Mouse (Mus musculus) midbrain, postnatal 0 days (tissue): Measurements from ENCODE around the gene Slain2. TPM values are rescaled to one million over a fixed set of nuclear protein-coding genes. Genes with fewer than 3 reads are reported as not detected.
A peak's percentile ranks its signal among the peaks of the same experiment; 100 is the strongest.

ENCODE experiments used
- ATAC-seq: fragments of 200-750 bp; cut with Nextera tagmentation; 2 replicates; pipeline ENCODE4 v1.8.0; 2017; ENCODE audit warnings: moderate number of reproducible peaks, mild to moderate bottlenecking, moderate TSS enrichment, moderate library complexity; ENCODE audit not compliant: low FRiP score
- DNase-seq: peaks from one replicate; pipeline ENCODE4 v3.0.0-alpha.2; 2015; ENCODE audit warnings: low spot score
- H3K27ac ChIP-seq: fragments of 300-500 bp; sonication (generic); 2 replicates; pipeline ENCODE4 v1.5.1; 2014; ENCODE audit warnings: low read depth, mild to moderate bottlenecking, low read length, mixed read lengths
- H3K27me3 ChIP-seq: fragments of 300-500 bp; sonication (generic); 2 replicates; pipeline ENCODE4 v1.6.1; 2014; ENCODE audit warnings: low read length, control low read depth, mixed read lengths; ENCODE audit not compliant: insufficient read depth
- H3K36me3 ChIP-seq: fragments of 300-500 bp; sonication (generic); 2 replicates; pipeline ENCODE4 v1.6.1; 2014; ENCODE audit warnings: low read length, control low read depth, mixed read lengths; ENCODE audit not compliant: insufficient read depth
- H3K4me1 ChIP-seq: fragments of 300-500 bp; sonication (generic); 2 replicates; pipeline ENCODE4 v1.6.1; 2014; ENCODE audit warnings: mild to moderate bottlenecking, control low read depth, antibody characterized with exemption, low read length, mixed read lengths; ENCODE audit not compliant: insufficient read depth
- H3K4me2 ChIP-seq: fragments of 300-500 bp; sonication (generic); 2 replicates; pipeline ENCODE4 v1.6.1; 2014; ENCODE audit warnings: low read depth, mild to moderate bottlenecking, low read length, mixed read lengths; ENCODE audit not compliant: poor library complexity, severe bottlenecking
- H3K4me3 ChIP-seq: fragments of 300-500 bp; sonication (generic); 2 replicates; pipeline ENCODE4 v1.5.1; 2014; ENCODE audit warnings: low read depth, mild to moderate bottlenecking, low read length, moderate library complexity
- H3K9ac ChIP-seq: fragments of 300-500 bp; sonication (generic); replicated peaks from 2 replicates; pipeline ENCODE4 v1.6.1; 2014; ENCODE audit warnings: mild to moderate bottlenecking, low read length, moderate library complexity, mixed read lengths; ENCODE audit not compliant: poor library complexity, severe bottlenecking
- H3K9me3 ChIP-seq: fragments of 300-500 bp; sonication (generic); 2 replicates; pipeline ENCODE4 v1.6.1; 2016; ENCODE audit warnings: low read length, control low read depth
- CTCF ChIP-seq: IDR thresholded peaks from 2 replicates; pipeline ENCODE4 v1.5.1; 2016; ENCODE audit warnings: antibody characterized with exemption, mild to moderate bottlenecking
- WGBS: fragments of 180-500 bp; shearing (Covaris S2); extraction: QIAGEN DNeasy Blood & Tissue Kit; methylation state at CpG from one replicate; pipeline ENCODE4 v1.1.7; 2014; 5-methylcytosine and 5-hydroxymethylcytosine counted together
- polyA plus RNA-seq: library from polyadenylated mRNA; unstranded; fragments of >200 nt; fragmentation: Nextera tagmentation; extraction: Ambion mirVana; gene quantifications from 2 replicates; pipeline ENCODE4 v1.2.1, GENCODE M21; 2015
- total RNA-seq: library from RNA; depleted of rRNA; stranded (reverse); fragments of >200 nt; gene quantifications from 2 replicates; pipeline ENCODE4 v1.2.3, GENCODE M21; 2014

Gene Slain2
- total and polyA plus RNA-seq, 2 experiments from 2014 or later: 10.8 to 42.2 TPM

DNA sequence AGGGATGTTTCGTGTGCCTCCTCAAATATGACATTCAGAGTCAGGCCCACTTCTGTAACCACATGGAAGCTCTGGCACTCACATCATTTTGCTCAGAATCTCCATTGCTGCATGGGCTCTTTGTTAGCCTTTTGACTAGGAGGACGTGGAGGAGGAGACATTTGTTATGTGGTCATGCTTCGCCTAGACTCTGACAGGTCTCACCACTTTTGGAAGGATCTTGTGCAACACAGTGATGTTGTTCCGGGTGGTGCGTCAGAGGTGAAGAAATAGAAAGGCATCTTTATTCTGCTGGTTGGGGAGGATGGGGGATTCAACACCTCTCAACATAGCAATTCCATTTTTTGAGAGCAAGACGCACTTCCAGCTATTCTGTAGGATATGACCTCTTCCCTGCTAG, 6.7 kb upstream of the Slain2 start:
- no peaks in the 10 kb centered on the region for H3K27me3 ChIP-seq
- DNase-seq: no peak
- no peak overlapping the region for H3K9ac ChIP-seq
- no peaks in the 10 kb centered on the region for H3K9me3 ChIP-seq
- 82% methylated on average over 6 of the region's 6 CpGs for WGBS
- ATAC-seq: no peak
- no peaks in the 10 kb centered on the region for H3K36me3 ChIP-seq
- no peak overlapping the region for H3K4me3 ChIP-seq
- TF ChIP-seq CTCF: no peak
- H3K27ac ChIP-seq: no peak overlapping the region
- H3K4me2 ChIP-seq: no peak overlapping the region
- no peaks in the 10 kb centered on the region for H3K4me1 ChIP-seq

DNA sequence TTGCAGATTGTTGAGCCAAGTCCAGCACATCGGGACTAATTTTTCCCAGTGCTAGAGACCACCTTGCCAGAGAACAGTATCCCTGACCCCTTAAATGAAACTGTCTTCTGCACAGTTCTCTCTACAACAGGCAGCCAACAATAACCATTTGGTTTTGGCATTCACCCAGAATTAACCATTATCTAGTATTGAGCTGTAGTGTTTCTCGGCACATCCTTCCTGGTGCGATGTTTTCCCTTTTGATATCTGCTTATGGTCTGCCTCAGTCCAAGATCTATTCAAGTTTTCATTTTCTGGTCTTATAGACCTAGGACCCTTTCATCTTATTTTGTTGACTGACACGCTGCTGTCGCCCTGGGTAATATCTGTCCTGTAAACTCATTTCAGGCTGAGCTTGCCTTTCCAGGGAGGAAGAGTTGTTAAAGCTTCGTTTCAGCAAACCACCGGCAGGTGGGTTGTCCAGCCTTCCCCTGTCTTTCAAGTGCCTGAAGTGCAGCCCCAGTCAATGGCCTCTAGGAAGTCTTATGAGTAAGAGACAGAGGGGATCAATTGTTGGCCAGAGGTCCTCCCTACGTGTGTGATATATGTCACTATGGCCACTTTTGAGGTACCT, 5.7 kb upstream of the Slain2 start:
- Histone ChIP-seq H3K9me3 (no peaks in the 10 kb centered on the region), H3K27me3 (no peaks in the 10 kb centered on the region), H3K4me1 (no peaks in the 10 kb centered on the region), H3K36me3 (no peaks in the 10 kb centered on the region), H3K27ac (no peak overlapping the region), H3K4me2 (no peak overlapping the region), H3K4me3 (no peak overlapping the region), H3K9ac (no peak overlapping the region)
- no peak for ATAC-seq
- WGBS: 86% methylated on average over 8 of the region's 8 CpGs
- no peak for TF ChIP-seq CTCF
- no peak for DNase-seq

DNA sequence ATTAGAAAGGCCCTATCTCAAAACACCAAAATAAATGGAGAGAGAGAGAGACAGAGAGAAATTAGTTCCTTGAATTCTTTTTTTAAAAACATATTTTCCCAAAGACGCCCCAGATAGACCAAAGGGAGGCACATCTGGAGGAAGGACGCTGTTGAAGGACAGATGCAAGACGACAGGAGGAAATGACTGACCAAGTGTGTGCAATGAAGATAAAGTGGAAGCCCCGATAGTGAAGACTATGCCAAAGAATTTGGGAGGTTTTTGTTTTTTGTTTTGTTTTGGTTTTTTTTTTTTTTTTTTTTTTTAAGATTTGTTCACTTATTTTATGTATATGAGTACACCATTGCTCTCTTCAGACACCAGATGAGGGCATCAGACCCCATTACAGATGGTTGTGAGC, 4.7 kb upstream of the Slain2 start:
- no peak for TF ChIP-seq CTCF
- Histone ChIP-seq H3K27me3 (no peaks in the 10 kb centered on the region), H3K4me1 (no peaks in the 10 kb centered on the region), H3K36me3 (no peaks in the 10 kb centered on the region), H3K4me2 (no peak overlapping the region), H3K9ac (no peak overlapping the region), H3K27ac (no peak overlapping the region), H3K4me3 (no peak overlapping the region), H3K9me3 (no peaks in the 10 kb centered on the region)
- 87% methylated on average over 4 of the region's 4 CpGs for WGBS
- ATAC-seq: no peak
- DNase-seq: no peak

DNA sequence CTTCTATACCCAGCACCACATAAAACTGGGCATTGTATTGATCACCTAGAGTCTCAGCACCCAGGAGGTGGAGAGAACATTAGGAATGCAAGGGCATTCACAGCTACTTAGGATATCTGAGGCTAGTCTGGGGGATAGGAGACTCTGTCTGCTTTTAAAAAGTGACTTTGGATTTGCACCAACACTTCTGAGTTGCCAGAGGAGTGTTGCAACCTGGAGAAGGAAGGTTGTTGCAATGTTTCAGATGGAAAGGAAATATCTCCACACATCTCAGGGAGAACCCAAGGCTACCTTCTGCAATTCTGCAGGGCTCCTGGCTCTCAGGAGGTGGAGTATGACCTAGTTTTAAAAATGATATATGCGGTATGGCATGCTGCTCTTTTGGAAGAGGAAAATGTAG, 3.7 kb upstream of the Slain2 start:
- DNase-seq (no peak), ATAC-seq (no peak)
- 100% methylated on average over 1 of the region's 1 CpGs for WGBS
- no peaks in the 10 kb centered on the region for H3K36me3 ChIP-seq
- no peak overlapping the region for H3K4me2 ChIP-seq
- no peak for TF ChIP-seq CTCF
- H3K27me3 ChIP-seq: no peaks in the 10 kb centered on the region
- no peak overlapping the region for H3K27ac ChIP-seq
- no peak overlapping the region for H3K4me3 ChIP-seq
- H3K9me3 ChIP-seq: no peaks in the 10 kb centered on the region
- H3K9ac ChIP-seq: no peak overlapping the region
- no peaks in the 10 kb centered on the region for H3K4me1 ChIP-seq

DNA sequence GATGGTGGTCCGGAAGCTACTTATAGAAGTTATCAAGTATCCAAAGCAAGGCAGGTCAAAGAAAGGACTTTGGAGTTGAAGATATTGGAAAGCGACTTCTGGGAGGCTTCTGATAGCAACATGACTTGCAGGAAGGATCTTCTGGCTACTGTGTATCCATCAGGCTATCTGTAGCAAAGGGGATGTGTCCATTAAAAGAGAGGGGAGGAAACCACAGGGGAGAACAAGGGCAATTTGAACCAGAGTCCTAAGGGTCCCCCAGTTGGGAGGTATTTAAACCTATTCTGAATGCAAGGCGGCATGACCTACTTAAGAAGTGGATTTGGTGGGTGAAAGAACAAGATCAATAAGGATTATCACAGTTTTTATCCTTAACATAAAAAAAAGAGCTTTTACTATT, 2.8 kb upstream of the Slain2 start:
- no peak overlapping the region for H3K27ac ChIP-seq
- H3K4me3 ChIP-seq: no peak overlapping the region
- H3K27me3 ChIP-seq: no peaks in the 10 kb centered on the region
- no peak overlapping the region for H3K4me2 ChIP-seq
- no peaks in the 10 kb centered on the region for H3K9me3 ChIP-seq
- DNase-seq (no peak), ATAC-seq (no peak)
- peaks cover 6% of the 10 kb centered on the region; the same call in 1 of the 2 replicates for H3K4me1 ChIP-seq
- 78% methylated on average over 3 of the region's 3 CpGs for WGBS
- no peak overlapping the region for H3K9ac ChIP-seq
- TF ChIP-seq CTCF: no peak
- H3K36me3 ChIP-seq: no peaks in the 10 kb centered on the region

DNA sequence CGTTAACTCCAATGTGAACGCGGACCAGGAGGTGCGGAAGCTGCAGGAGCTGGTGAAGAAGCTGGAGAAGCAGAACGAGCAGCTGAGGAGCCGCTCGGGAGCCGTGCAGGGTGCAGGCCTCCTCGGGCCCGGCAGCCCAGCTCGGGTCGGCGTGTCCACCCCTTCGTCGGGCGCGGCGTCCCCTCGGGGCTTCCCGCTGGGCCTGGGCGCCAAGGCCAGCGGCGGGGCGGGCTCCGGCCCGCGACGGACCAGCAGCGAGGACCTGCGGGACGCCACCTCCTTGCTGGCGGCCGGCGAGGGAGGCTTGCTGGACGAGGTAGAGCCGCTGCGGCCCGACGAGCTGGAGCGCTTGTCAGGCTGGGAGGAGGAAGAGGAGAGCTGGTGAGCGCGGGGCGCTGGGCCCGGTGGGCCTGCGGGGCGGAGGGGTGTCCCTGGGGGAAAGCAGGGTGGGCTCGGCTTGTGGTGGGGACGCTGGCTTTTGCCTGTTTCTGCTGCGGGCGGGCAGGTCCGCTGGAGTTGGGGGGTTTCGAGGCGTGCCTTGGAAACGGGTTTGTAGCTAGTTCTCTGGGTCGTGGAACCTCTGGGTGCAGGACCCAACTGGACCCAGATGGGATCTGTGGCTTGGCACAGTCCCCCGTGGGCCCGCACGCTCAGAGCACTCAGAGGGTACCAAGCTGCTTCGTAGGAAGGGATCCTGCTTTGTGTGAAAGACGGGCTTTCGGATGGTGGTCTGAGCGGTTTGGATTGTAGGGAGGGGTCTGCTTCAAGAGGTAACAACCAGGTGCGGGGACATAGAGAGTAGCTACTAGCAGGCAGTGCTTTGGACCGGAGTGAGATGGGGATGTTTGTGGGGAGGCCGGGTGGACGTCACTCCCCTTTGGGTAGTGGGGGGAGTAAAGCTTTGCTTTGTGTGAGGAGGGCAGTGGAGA, 793 bp downstream of the Slain2 start:
- H3K9me3 ChIP-seq: no peaks in the 10 kb centered on the region
- H3K27me3 ChIP-seq: no peaks in the 10 kb centered on the region
- H3K36me3 ChIP-seq: no peaks in the 10 kb centered on the region
- WGBS: under 1% methylated on average over 65 of the region's 66 CpGs
- H3K4me2 ChIP-seq: peak overlapping the region; percentile 73
- no peak for TF ChIP-seq CTCF
- peak overlapping the region; percentile 98 for H3K4me3 ChIP-seq
- H3K4me1 ChIP-seq: peaks cover 13% of the 10 kb centered on the region
- peak; percentile 57 for DNase-seq
- peak overlapping the region; percentile 96 for H3K27ac ChIP-seq
- peak; percentile 64 for ATAC-seq
- H3K9ac ChIP-seq: peak overlapping the region; percentile 99
